Mouse (Mus musculus) stomach, postnatal 0 days (tissue): Measurements from ENCODE around the gene Slc39a1. TPM values are rescaled to one million over a fixed set of nuclear protein-coding genes. Genes with fewer than 3 reads are reported as not detected.

Source experiments
- ATAC-seq: fragments of 200-750 bp; cut with Nextera tagmentation; 2 replicates; pipeline ENCODE4 v1.8.0; 2017; ENCODE audit not compliant: low FRiP score, low TSS enrichment
- DNase-seq: peaks from one replicate; pipeline ENCODE4 v3.0.0-alpha.2; 2016; ENCODE audit warnings: low spot score
- H3K27ac ChIP-seq: fragments of 300-500 bp; sonication (generic); replicated peaks from 2 replicates; pipeline ENCODE4 v1.5.1; 2014; ENCODE audit warnings: mild to moderate bottlenecking, control low read depth
- H3K27me3 ChIP-seq: fragments of 300-500 bp; sonication (generic); 2 replicates; pipeline ENCODE4 v1.6.1; 2014; ENCODE audit warnings: low read length; ENCODE audit not compliant: control insufficient read depth, insufficient read depth
- H3K36me3 ChIP-seq: fragments of 300-500 bp; sonication (generic); 2 replicates; pipeline ENCODE4 v1.6.1; 2014; ENCODE audit warnings: low read length, mixed read lengths; ENCODE audit not compliant: control insufficient read depth, insufficient read depth
- H3K4me1 ChIP-seq: fragments of 300-500 bp; sonication (generic); replicated peaks from 2 replicates; pipeline ENCODE4 v1.6.1; 2014; ENCODE audit warnings: antibody characterized with exemption; ENCODE audit not compliant: control insufficient read depth, insufficient read depth
- H3K4me2 ChIP-seq: fragments of 300-500 bp; sonication (generic); replicated peaks from 2 replicates; pipeline ENCODE4 v1.6.1; 2014; ENCODE audit warnings: low read depth, mild to moderate bottlenecking, control low read depth, moderate library complexity
- H3K4me3 ChIP-seq: fragments of 300-500 bp; sonication (generic); 2 replicates; pipeline ENCODE4 v1.5.1; 2014; ENCODE audit warnings: low read depth, low read length, control low read depth
- H3K9ac ChIP-seq: fragments of 300-500 bp; sonication (generic); 2 replicates; pipeline ENCODE4 v1.6.1; 2014; ENCODE audit warnings: mild to moderate bottlenecking, low read length, control low read depth, mixed read lengths
- H3K9me3 ChIP-seq: fragments of 300-500 bp; sonication (generic); 2 replicates; pipeline ENCODE4 v1.6.1; 2016; ENCODE audit warnings: low read length; ENCODE audit not compliant: control insufficient read depth
- CTCF ChIP-seq: IDR thresholded peaks from 2 replicates; pipeline ENCODE4 v1.5.1; 2016; ENCODE audit warnings: antibody characterized with exemption, low read depth, mild to moderate bottlenecking, moderate library complexity
- EP300 ChIP-seq: optimal IDR thresholded peaks from 2 replicates; pipeline ENCODE3; 2016; ENCODE audit warnings: antibody characterized with exemption
- WGBS: fragments of 180-500 bp; shearing (Covaris S2); extraction: QIAGEN DNeasy Blood & Tissue Kit; methylation state at CpG from one replicate; pipeline ENCODE4 v1.1.7; 2014; 5-methylcytosine and 5-hydroxymethylcytosine counted together
- polyA plus RNA-seq: library from polyadenylated mRNA; unstranded; fragments of >200 nt; fragmentation: Nextera tagmentation; extraction: Ambion mirVana; gene quantifications from 2 replicates; pipeline ENCODE4 v1.2.1, GENCODE M21; 2015

Gene Slc39a1
- polyA plus RNA-seq, 1 experiment from 2014 or later, result 102 TPM

DNA sequence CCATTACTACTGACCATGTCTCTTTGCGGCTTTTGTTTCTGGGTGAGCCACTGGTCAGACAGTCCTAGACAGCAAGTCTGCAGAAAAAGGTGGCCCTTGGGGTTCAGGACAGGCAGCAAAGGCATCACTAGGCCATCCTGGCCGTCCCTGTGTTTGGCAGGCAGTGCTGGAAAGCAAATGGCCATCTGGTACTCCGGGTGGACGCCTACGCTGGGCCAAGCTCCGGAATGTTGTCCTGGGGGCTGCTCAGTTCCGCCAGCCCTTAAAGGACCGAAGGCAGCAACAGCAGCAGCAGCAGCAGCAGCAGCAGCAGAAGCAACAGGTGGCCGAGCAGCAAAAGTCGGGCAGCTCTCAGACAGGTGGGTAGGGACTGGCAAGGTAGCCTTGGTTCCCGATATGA is 27.3 kb downstream of the Slc39a1 start:
- H3K4me2 ChIP-seq, result no peak overlapping the region
- ATAC-seq, result no peak
- H3K36me3 ChIP-seq, result peaks cover 7% of the 10 kb centered on the region; the same call in 1 of the 2 replicates

GRCm38 (mm10) chr3:90276858-90277257 is 28.9 kb downstream of the Slc39a1 start:
- no peak overlapping the region for H3K27ac ChIP-seq
- H3K4me3 ChIP-seq, result no peak overlapping the region
- no peak overlapping the region for H3K4me2 ChIP-seq
- H3K4me1 ChIP-seq, result no peaks in the 10 kb centered on the region
- TF ChIP-seq EP300 (no peak), CTCF (no peak)
- ATAC-seq, result no peak
- H3K9me3 ChIP-seq, result no peaks in the 10 kb centered on the region
- no peaks in the 10 kb centered on the region for H3K27me3 ChIP-seq
- no peak overlapping the region for H3K9ac ChIP-seq
- WGBS, result 49% methylated on average over 14 of the region's 16 CpGs
- DNase-seq, result no peak
- no peaks in the 10 kb centered on the region; the same call in 1 of the 2 replicates for H3K36me3 ChIP-seq

More for the DNA sequence above, 27.3 kb downstream of the Slc39a1 start:
- H3K4me1 ChIP-seq, result no peaks in the 10 kb centered on the region
- no peak overlapping the region for H3K27ac ChIP-seq
- no peak for DNase-seq
- TF ChIP-seq EP300, result no peak
- TF ChIP-seq CTCF, result no peak
- no peak overlapping the region for H3K4me3 ChIP-seq
- H3K9me3 ChIP-seq, result no peaks in the 10 kb centered on the region
- no peak overlapping the region for H3K9ac ChIP-seq
- WGBS, result 88% methylated on average over 11 of the region's 11 CpGs
- H3K27me3 ChIP-seq, result no peaks in the 10 kb centered on the region

GRCm38 (mm10) chr3:90277793-90278192 is 29.8 kb downstream of the Slc39a1 start:
- H3K4me1 ChIP-seq, result no peaks in the 10 kb centered on the region
- no peak overlapping the region for H3K27ac ChIP-seq
- no peaks in the 10 kb centered on the region for H3K9me3 ChIP-seq
- H3K36me3 ChIP-seq, result no peaks in the 10 kb centered on the region; the same call in 1 of the 2 replicates
- no peak overlapping the region for H3K4me2 ChIP-seq
- WGBS, result 91% methylated on average over 9 of the region's 9 CpGs
- TF ChIP-seq CTCF (no peak), EP300 (no peak)
- ATAC-seq (no peak), DNase-seq (no peak)
- no peak overlapping the region for H3K4me3 ChIP-seq
- H3K27me3 ChIP-seq, result no peaks in the 10 kb centered on the region
- H3K9ac ChIP-seq, result no peak overlapping the region

GRCm38 (mm10) chr3:90278211-90278610 is 30.2 kb downstream of the Slc39a1 start:
- DNase-seq (no peak), ATAC-seq (no peak)
- TF ChIP-seq EP300 (no peak), CTCF (no peak)
- no peak overlapping the region for H3K4me2 ChIP-seq
- no peaks in the 10 kb centered on the region for H3K4me1 ChIP-seq
- 93% methylated on average over 10 of the region's 10 CpGs for WGBS
- H3K9ac ChIP-seq, result no peak overlapping the region
- H3K36me3 ChIP-seq, result no peaks in the 10 kb centered on the region; the same call in 1 of the 2 replicates
- H3K4me3 ChIP-seq, result no peak overlapping the region
- H3K27ac ChIP-seq, result no peak overlapping the region
- no peaks in the 10 kb centered on the region for H3K9me3 ChIP-seq
- H3K27me3 ChIP-seq, result no peaks in the 10 kb centered on the region

DNA sequence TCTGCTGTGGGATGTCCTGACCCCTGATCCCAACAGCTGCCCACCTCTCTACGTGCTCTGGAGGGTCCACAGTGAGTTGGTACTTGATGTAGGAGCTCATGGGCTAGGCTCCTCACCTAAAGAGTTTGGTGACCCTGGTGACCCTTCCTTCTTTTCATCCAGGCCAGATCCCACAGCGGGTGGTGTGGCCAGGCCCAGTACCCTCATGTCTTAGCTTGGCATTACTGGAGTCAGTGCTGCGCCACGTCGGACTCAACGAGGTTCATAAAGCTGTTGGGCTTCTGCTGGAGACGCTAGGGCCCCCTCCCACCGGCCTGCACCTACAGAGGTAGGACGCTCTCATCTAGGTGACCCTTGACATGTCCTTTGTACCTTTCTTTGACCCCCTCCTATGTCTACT is 31.2 kb downstream of the Slc39a1 start:
- DNase-seq, result no peak
- Histone ChIP-seq H3K27ac (no peak overlapping the region), H3K4me1 (no peaks in the 10 kb centered on the region), H3K4me2 (no peak overlapping the region), H3K4me3 (no peak overlapping the region), H3K36me3 (no peaks in the 10 kb centered on the region; the same call in 1 of the 2 replicates), H3K9ac (no peak overlapping the region), H3K27me3 (no peaks in the 10 kb centered on the region), H3K9me3 (no peaks in the 10 kb centered on the region)
- no peak for ATAC-seq
- WGBS, result 96% methylated on average over 9 of the region's 9 CpGs
- no peak for TF ChIP-seq CTCF
- TF ChIP-seq EP300, result no peak

DNA sequence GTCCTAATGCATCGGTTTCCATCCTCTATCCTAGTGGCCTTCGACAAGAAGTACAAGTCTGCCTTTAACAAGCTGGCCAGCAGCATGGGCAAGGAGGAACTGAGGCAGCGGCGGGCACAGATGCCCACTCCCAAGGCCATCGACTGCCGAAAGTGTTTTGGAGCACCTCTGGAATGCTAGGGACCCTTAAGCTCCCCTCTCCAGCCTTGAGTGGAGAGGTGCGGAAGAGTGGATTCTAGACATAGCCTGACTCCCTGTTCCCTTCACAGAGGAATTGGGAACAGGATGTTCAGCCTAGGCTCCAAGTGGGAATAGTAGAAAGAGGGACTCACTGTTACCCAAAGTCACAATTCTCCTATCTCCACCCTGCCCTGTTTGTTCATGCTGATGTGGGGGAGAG is 31.8 kb downstream of the Slc39a1 start:
- no peak overlapping the region for H3K4me3 ChIP-seq
- DNase-seq (no peak), ATAC-seq (no peak)
- no peaks in the 10 kb centered on the region for H3K9me3 ChIP-seq
- no peaks in the 10 kb centered on the region for H3K27me3 ChIP-seq
- WGBS, result 94% methylated on average over 7 of the region's 7 CpGs
- H3K4me1 ChIP-seq, result no peaks in the 10 kb centered on the region
- H3K9ac ChIP-seq, result no peak overlapping the region
- TF ChIP-seq CTCF (no peak), EP300 (no peak)
- H3K4me2 ChIP-seq, result no peak overlapping the region
- H3K36me3 ChIP-seq, result no peaks in the 10 kb centered on the region; the same call in 1 of the 2 replicates
- H3K27ac ChIP-seq, result no peak overlapping the region
